Mouse (Mus musculus): ENCODE measurements around the gene Il1rn. TPM values are rescaled to one million over a fixed set of nuclear protein-coding genes. Genes with fewer than 3 reads are reported as not detected.

Il1rn gene
- polyA plus RNA-seq, 1 experiment from 2014 or later, result 0.23 TPM

GRCm38 (mm10) chr2:24393251-24393650 lies 56.6 kb downstream of the Il1rn start:
- Histone ChIP-seq H3K9me3 (ENCODE audit: control insufficient read depth) (no peaks in the 10 kb centered on the region), H3K4me2 (replicated peaks; ENCODE audit: low read depth) (no peak overlapping the region), H3K36me3 (ENCODE audit: control insufficient read depth, insufficient read depth) (no peaks in the 10 kb centered on the region), H3K9ac (ENCODE audit: low read depth, low read length) (no peak overlapping the region), H3K27me3 (replicated peaks; ENCODE audit: control insufficient read depth, insufficient read depth, low read length) (no peaks in the 10 kb centered on the region), H3K4me1 (replicated peaks; ENCODE audit: control insufficient read depth, insufficient read depth, low read length) (no peaks in the 10 kb centered on the region), H3K27ac (ENCODE audit: low read depth, low read length) (no peak overlapping the region), H3K4me3 (ENCODE audit: low read depth, low read length) (no peak overlapping the region)
- no peak for ATAC-seq
- WGBS, result 81% methylated on average over 2 of the region's 2 CpGs
- no peak for TF ChIP-seq CTCF (IDR thresholded peaks at IDR 0.05; ENCODE audit: low read depth)

GRCm38 (mm10) chr2:24397115-24397514 lies 60.5 kb downstream of the Il1rn start:
- H3K9me3 ChIP-seq (ENCODE audit: control insufficient read depth), result no peaks in the 10 kb centered on the region
- no peak overlapping the region for H3K4me2 ChIP-seq (replicated peaks; ENCODE audit: low read depth)
- WGBS, result 23% methylated on average over 2 of the region's 2 CpGs
- no peak overlapping the region for H3K9ac ChIP-seq (ENCODE audit: low read depth, low read length)
- no peak overlapping the region for H3K27ac ChIP-seq (ENCODE audit: low read depth, low read length)
- no peak for ATAC-seq
- no peaks in the 10 kb centered on the region for H3K36me3 ChIP-seq (ENCODE audit: control insufficient read depth, insufficient read depth)
- no peaks in the 10 kb centered on the region for H3K4me1 ChIP-seq (replicated peaks; ENCODE audit: control insufficient read depth, insufficient read depth, low read length)
- peak; percentile 33 for TF ChIP-seq CTCF (IDR thresholded peaks at IDR 0.05; ENCODE audit: low read depth)
- no peaks in the 10 kb centered on the region for H3K27me3 ChIP-seq (replicated peaks; ENCODE audit: control insufficient read depth, insufficient read depth, low read length)
- no peak overlapping the region for H3K4me3 ChIP-seq (ENCODE audit: low read depth, low read length)

GRCm38 (mm10) chr2:24400711-24401110 lies 64.1 kb downstream of the Il1rn start:
- peaks cover 3% of the 10 kb centered on the region; the same call in 1 of the 2 replicates for H3K4me1 ChIP-seq (replicated peaks; ENCODE audit: control insufficient read depth, insufficient read depth, low read length)
- no peak overlapping the region for H3K9ac ChIP-seq (ENCODE audit: low read depth, low read length)
- no peak overlapping the region for H3K4me3 ChIP-seq (ENCODE audit: low read depth, low read length)
- no peaks in the 10 kb centered on the region; the same call in 1 of the 2 replicates for H3K27me3 ChIP-seq (replicated peaks; ENCODE audit: control insufficient read depth, insufficient read depth, low read length)
- peaks cover 7% of the 10 kb centered on the region; the same call in 1 of the 2 replicates for H3K36me3 ChIP-seq (ENCODE audit: control insufficient read depth, insufficient read depth)
- no peak for TF ChIP-seq CTCF (IDR thresholded peaks at IDR 0.05; ENCODE audit: low read depth)
- no peak for ATAC-seq
- no peak overlapping the region for H3K4me2 ChIP-seq (replicated peaks; ENCODE audit: low read depth)
- H3K9me3 ChIP-seq (ENCODE audit: control insufficient read depth), result no peaks in the 10 kb centered on the region
- 85% methylated on average over 3 of the region's 3 CpGs for WGBS
- no peak overlapping the region for H3K27ac ChIP-seq (ENCODE audit: low read depth, low read length)

Other genes with a start within 250 kb of the Il1rn start
- gene Tbpl2, start 240.3 kb upstream of the Il1rn start, polyA plus RNA-seq (2015; fragmentation: Nextera tagmentation; extraction: Ambion mirVana), result not detected in 2 replicates
- not detected in 2 replicates for gene Il1f8, start 183.7 kb upstream of the Il1rn start, polyA plus RNA-seq (2015; fragmentation: Nextera tagmentation; extraction: Ambion mirVana)
- not detected in 2 replicates for gene Il1f9, start 150.4 kb upstream of the Il1rn start, polyA plus RNA-seq (2015; fragmentation: Nextera tagmentation; extraction: Ambion mirVana)
- not detected in 2 replicates for gene Il1f6, start 121.4 kb upstream of the Il1rn start, polyA plus RNA-seq (2015; fragmentation: Nextera tagmentation; extraction: Ambion mirVana)
- gene Il1f5, start 59.9 kb upstream of the Il1rn start, polyA plus RNA-seq (2015; fragmentation: Nextera tagmentation; extraction: Ambion mirVana), result not detected in 2 replicates
- gene Il1f10, start 45.7 kb upstream of the Il1rn start, polyA plus RNA-seq (2015; fragmentation: Nextera tagmentation; extraction: Ambion mirVana), result not detected in 2 replicates
- 5.2 and 5.4 TPM in 2 replicates for gene Psd4, start 30.7 kb downstream of the Il1rn start, polyA plus RNA-seq (2015; fragmentation: Nextera tagmentation; extraction: Ambion mirVana)
- gene Pax8, start 138.7 kb downstream of the Il1rn start, polyA plus RNA-seq (2015; fragmentation: Nextera tagmentation; extraction: Ambion mirVana), result 0.52 and 0.64 TPM in 2 replicates